Mouse (Mus musculus): ENCODE data around the gene Ppif. TPM values are rescaled to one million over a fixed set of nuclear protein-coding genes. Genes with fewer than 3 reads are reported as not detected.

The Ppif gene
- polyA plus RNA-seq, 1 experiment from 2014 or later: 38.7 TPM

GRCm38 (mm10) chr14:25708917-25709316, 15.0 kb downstream of the Ppif start:
- Histone ChIP-seq H3K4me1 (ENCODE audit: control insufficient read depth, insufficient read depth, low read length) (0 out of 2 replicates have a peak, but pooled peaks cover 4% of the 10 kb centered on the region), H3K27me3 (ENCODE audit: control insufficient read depth, insufficient read depth, low read length) (no peaks in the 10 kb centered on the region), H3K36me3 (ENCODE audit: control insufficient read depth, insufficient read depth, low read length) (no peaks in the 10 kb centered on the region), H3K4me2 (ENCODE audit: low read depth) (no peak overlapping the region), H3K9ac (ENCODE audit: low read length) (no peak overlapping the region), H3K4me3 (ENCODE audit: low read depth, low read length) (no peak overlapping the region), H3K9me3 (ENCODE audit: control insufficient read depth, low read length) (no peaks in the 10 kb centered on the region), H3K27ac (ENCODE audit: low read depth, low read length) (no peak overlapping the region)
- DNase-seq (ENCODE audit: low spot score): no peak
- WGBS: 79% methylated on average over 2 of the region's 2 CpGs
- ATAC-seq (ENCODE audit: insufficient read depth, low FRiP score, low TSS enrichment): no peak

DNA sequence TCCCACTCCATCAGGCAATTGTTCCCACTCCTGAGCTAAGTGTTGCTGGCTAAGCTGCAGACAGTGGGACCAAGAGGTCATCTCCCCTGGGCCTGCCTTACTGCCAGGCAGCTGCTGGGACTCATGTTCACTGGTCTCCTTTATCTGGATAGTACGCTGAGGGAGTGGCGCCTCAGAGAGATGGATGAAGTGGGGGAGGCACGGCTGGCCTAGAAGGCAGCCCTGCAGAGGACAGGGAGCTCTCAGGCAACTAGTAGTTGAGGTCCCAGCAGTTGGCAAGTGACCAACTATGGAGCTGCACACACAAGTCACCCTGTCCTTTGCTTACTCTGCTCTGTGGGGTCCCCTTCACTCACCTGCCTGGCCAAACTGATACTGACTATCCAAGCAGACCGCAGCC, 16.1 kb downstream of the Ppif start:
- Histone ChIP-seq H3K36me3 (ENCODE audit: control insufficient read depth, insufficient read depth, low read length) (no peaks in the 10 kb centered on the region), H3K9me3 (ENCODE audit: control insufficient read depth, low read length) (no peaks in the 10 kb centered on the region), H3K4me3 (ENCODE audit: low read depth, low read length) (no peak overlapping the region), H3K27me3 (ENCODE audit: control insufficient read depth, insufficient read depth, low read length) (no peaks in the 10 kb centered on the region), H3K4me2 (ENCODE audit: low read depth) (no peak overlapping the region), H3K4me1 (ENCODE audit: control insufficient read depth, insufficient read depth, low read length) (0 out of 2 replicates have a peak, but pooled peaks cover 4% of the 10 kb centered on the region), H3K27ac (ENCODE audit: low read depth, low read length) (no peak overlapping the region), H3K9ac (ENCODE audit: low read length) (no peak overlapping the region)
- DNase-seq (ENCODE audit: low spot score): no peak
- ATAC-seq (ENCODE audit: insufficient read depth, low FRiP score, low TSS enrichment): no peak
- 72% methylated on average over 4 of the region's 4 CpGs for WGBS

DNA sequence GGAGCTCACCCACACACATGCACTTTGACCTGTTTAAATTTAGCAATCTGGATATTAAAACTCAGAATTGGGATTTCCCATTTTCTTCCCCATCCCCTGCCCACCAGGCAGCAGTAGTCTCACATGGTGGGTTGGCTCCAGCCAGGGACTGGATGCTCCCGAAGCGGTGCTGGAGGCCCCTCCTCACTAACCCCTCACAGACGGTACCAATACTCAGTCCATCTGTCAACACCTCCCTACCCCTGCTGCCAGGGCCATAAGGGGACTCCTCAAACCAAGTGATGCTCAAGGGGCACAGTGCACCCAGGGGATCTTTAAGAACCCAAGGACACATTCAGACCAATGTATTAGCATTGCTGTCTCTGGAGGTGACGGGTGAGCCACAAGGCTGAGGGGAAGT, 16.7 kb downstream of the Ppif start:
- H3K36me3 ChIP-seq (ENCODE audit: control insufficient read depth, insufficient read depth, low read length): no peaks in the 10 kb centered on the region
- no peak overlapping the region for H3K27ac ChIP-seq (ENCODE audit: low read depth, low read length)
- no peaks in the 10 kb centered on the region for H3K27me3 ChIP-seq (ENCODE audit: control insufficient read depth, insufficient read depth, low read length)
- WGBS: 63% methylated on average over 4 of the region's 4 CpGs
- H3K4me3 ChIP-seq (ENCODE audit: low read depth, low read length): no peak overlapping the region
- H3K4me2 ChIP-seq (ENCODE audit: low read depth): no peak overlapping the region
- H3K9ac ChIP-seq (ENCODE audit: low read length): no peak overlapping the region
- H3K4me1 ChIP-seq (ENCODE audit: control insufficient read depth, insufficient read depth, low read length): 0 out of 2 replicates have a peak, but pooled peaks cover 4% of the 10 kb centered on the region
- ATAC-seq (ENCODE audit: insufficient read depth, low FRiP score, low TSS enrichment): no peak
- DNase-seq (ENCODE audit: low spot score): no peak
- no peaks in the 10 kb centered on the region for H3K9me3 ChIP-seq (ENCODE audit: control insufficient read depth, low read length)

DNA sequence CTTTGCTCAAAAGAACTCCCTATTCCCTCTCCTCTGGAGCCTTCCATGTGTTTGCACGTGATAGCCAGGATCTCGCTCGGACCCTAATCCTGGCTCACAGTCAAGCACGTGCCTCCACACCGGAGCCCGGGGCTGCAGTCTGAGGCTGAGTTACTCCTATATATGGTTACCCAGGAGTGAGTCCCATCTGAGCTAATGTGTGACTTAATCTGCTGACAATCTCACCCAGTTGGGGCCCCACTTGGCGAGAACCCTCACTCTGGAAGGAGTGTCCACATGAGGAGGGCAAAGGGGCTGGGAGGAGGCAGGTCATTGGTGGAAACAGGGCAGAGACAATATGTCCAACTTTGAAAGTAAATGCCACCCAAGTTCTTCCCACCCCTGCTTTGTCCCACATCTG, 17.2 kb downstream of the Ppif start:
- no peak overlapping the region for H3K9ac ChIP-seq (ENCODE audit: low read length)
- ATAC-seq (ENCODE audit: insufficient read depth, low FRiP score, low TSS enrichment): no peak
- H3K27me3 ChIP-seq (ENCODE audit: control insufficient read depth, insufficient read depth, low read length): no peaks in the 10 kb centered on the region
- H3K27ac ChIP-seq (ENCODE audit: low read depth, low read length): no peak overlapping the region
- no peak overlapping the region for H3K4me3 ChIP-seq (ENCODE audit: low read depth, low read length)
- H3K9me3 ChIP-seq (ENCODE audit: control insufficient read depth, low read length): no peaks in the 10 kb centered on the region
- no peaks in the 10 kb centered on the region for H3K36me3 ChIP-seq (ENCODE audit: control insufficient read depth, insufficient read depth, low read length)
- DNase-seq (ENCODE audit: low spot score): no peak
- WGBS: 84% methylated on average over 7 of the region's 7 CpGs
- H3K4me1 ChIP-seq (ENCODE audit: control insufficient read depth, insufficient read depth, low read length): 0 out of 2 replicates have a peak, but pooled peaks cover 4% of the 10 kb centered on the region
- no peak overlapping the region for H3K4me2 ChIP-seq (ENCODE audit: low read depth)

GRCm38 (mm10) chr14:25711602-25712001, 17.6 kb downstream of the Ppif start:
- H3K9me3 ChIP-seq (ENCODE audit: control insufficient read depth, low read length): no peaks in the 10 kb centered on the region
- no peak overlapping the region for H3K27ac ChIP-seq (ENCODE audit: low read depth, low read length)
- ATAC-seq (ENCODE audit: insufficient read depth, low FRiP score, low TSS enrichment): no peak
- no peak overlapping the region for H3K4me3 ChIP-seq (ENCODE audit: low read depth, low read length)
- no peak for DNase-seq (ENCODE audit: low spot score)
- H3K4me2 ChIP-seq (ENCODE audit: low read depth): no peak overlapping the region
- H3K36me3 ChIP-seq (ENCODE audit: control insufficient read depth, insufficient read depth, low read length): no peaks in the 10 kb centered on the region
- H3K27me3 ChIP-seq (ENCODE audit: control insufficient read depth, insufficient read depth, low read length): no peaks in the 10 kb centered on the region
- WGBS: 77% methylated on average over 8 of the region's 8 CpGs
- 0 out of 2 replicates have a peak, but pooled peaks cover 4% of the 10 kb centered on the region for H3K4me1 ChIP-seq (ENCODE audit: control insufficient read depth, insufficient read depth, low read length)
- H3K9ac ChIP-seq (ENCODE audit: low read length): no peak overlapping the region

- Histone ChIP-seq H3K4me1 (ENCODE audit: control insufficient read depth, insufficient read depth, low read length) (peaks cover 6% of the 10 kb centered on the region; the same call in 1 of the 2 replicates), H3K27me3 (ENCODE audit: control insufficient read depth, insufficient read depth, low read length) (no peaks in the 10 kb centered on the region), H3K9me3 (ENCODE audit: control insufficient read depth, low read length) (no peaks in the 10 kb centered on the region), H3K36me3 (ENCODE audit: control insufficient read depth, insufficient read depth, low read length) (no peaks in the 10 kb centered on the region), H3K9ac (ENCODE audit: low read length) (no peak overlapping the region), H3K27ac (ENCODE audit: low read depth, low read length) (no peak overlapping the region), H3K4me2 (ENCODE audit: low read depth) (no peak overlapping the region), H3K4me3 (ENCODE audit: low read depth, low read length) (no peak overlapping the region)
- WGBS: 20% methylated on average over 4 of the region's 4 CpGs
- no peak for ATAC-seq (ENCODE audit: insufficient read depth, low FRiP score, low TSS enrichment)
- DNase-seq (ENCODE audit: low spot score): peak; percentile 51
Observed at GRCm38 (mm10) chr14:25713443-25713842, 19.5 kb downstream of the Ppif start.

GRCm38 (mm10) chr14:25716528-25716927, 22.6 kb downstream of the Ppif start:
- Histone ChIP-seq H3K9ac (ENCODE audit: low read length) (no peak overlapping the region), H3K27me3 (ENCODE audit: control insufficient read depth, insufficient read depth, low read length) (no peaks in the 10 kb centered on the region), H3K4me3 (ENCODE audit: low read depth, low read length) (no peak overlapping the region), H3K4me2 (ENCODE audit: low read depth) (no peak overlapping the region), H3K36me3 (ENCODE audit: control insufficient read depth, insufficient read depth, low read length) (no peaks in the 10 kb centered on the region), H3K27ac (ENCODE audit: low read depth, low read length) (no peak overlapping the region), H3K9me3 (ENCODE audit: control insufficient read depth, low read length) (no peaks in the 10 kb centered on the region), H3K4me1 (ENCODE audit: control insufficient read depth, insufficient read depth, low read length) (peaks cover 4% of the 10 kb centered on the region; the same call in 1 of the 2 replicates)
- DNase-seq (ENCODE audit: low spot score): no peak
- 94% methylated on average over 1 of the region's 1 CpGs for WGBS
- no peak for ATAC-seq (ENCODE audit: insufficient read depth, low FRiP score, low TSS enrichment)

DNA sequence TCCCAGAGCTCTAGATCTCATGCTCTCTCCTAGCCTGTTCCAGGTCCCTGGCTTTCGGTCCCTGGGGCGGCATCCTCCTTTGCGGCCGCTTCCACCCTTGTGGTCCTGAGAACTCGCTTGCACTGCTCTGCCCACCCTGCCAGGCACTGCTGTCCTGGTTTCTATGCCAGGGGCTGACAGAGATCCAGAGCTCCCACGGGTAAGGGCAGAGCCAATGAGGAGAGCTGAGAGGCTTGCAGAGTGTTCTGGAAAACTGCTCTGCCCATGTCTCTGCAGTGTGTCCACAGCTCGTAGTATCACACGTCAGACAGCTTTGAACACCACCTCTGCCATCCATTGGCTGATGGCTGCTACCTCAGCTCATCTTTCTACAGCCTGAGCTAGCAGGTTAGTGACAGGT, 23.8 kb downstream of the Ppif start:
- 84% methylated on average over 8 of the region's 8 CpGs for WGBS
- no peak overlapping the region for H3K27ac ChIP-seq (ENCODE audit: low read depth, low read length)
- ATAC-seq (ENCODE audit: insufficient read depth, low FRiP score, low TSS enrichment): no peak

GRCm38 (mm10) chr14:25718471-25718870, 24.5 kb downstream of the Ppif start:
- ATAC-seq (ENCODE audit: insufficient read depth, low FRiP score, low TSS enrichment): no peak
- no peaks in the 10 kb centered on the region for H3K36me3 ChIP-seq (ENCODE audit: control insufficient read depth, insufficient read depth, low read length)
- 4% methylated on average over 2 of the region's 2 CpGs for WGBS
- H3K27me3 ChIP-seq (ENCODE audit: control insufficient read depth, insufficient read depth, low read length): no peaks in the 10 kb centered on the region
- DNase-seq (ENCODE audit: low spot score): peak; percentile 49
- H3K4me1 ChIP-seq (ENCODE audit: control insufficient read depth, insufficient read depth, low read length): peaks cover 4% of the 10 kb centered on the region; the same call in 1 of the 2 replicates
- no peak overlapping the region for H3K9ac ChIP-seq (ENCODE audit: low read length)
- H3K9me3 ChIP-seq (ENCODE audit: control insufficient read depth, low read length): no peaks in the 10 kb centered on the region
- H3K27ac ChIP-seq (ENCODE audit: low read depth, low read length): no peak overlapping the region
- no peak overlapping the region for H3K4me3 ChIP-seq (ENCODE audit: low read depth, low read length)
- no peak overlapping the region for H3K4me2 ChIP-seq (ENCODE audit: low read depth)

More for the DNA sequence above, 23.8 kb downstream of the Ppif start:
- no peak overlapping the region for H3K4me3 ChIP-seq (ENCODE audit: low read depth, low read length)
- peaks cover 4% of the 10 kb centered on the region; the same call in 1 of the 2 replicates for H3K4me1 ChIP-seq (ENCODE audit: control insufficient read depth, insufficient read depth, low read length)
- no peak for DNase-seq (ENCODE audit: low spot score)
- no peaks in the 10 kb centered on the region for H3K9me3 ChIP-seq (ENCODE audit: control insufficient read depth, low read length)
- no peaks in the 10 kb centered on the region for H3K27me3 ChIP-seq (ENCODE audit: control insufficient read depth, insufficient read depth, low read length)
- no peaks in the 10 kb centered on the region for H3K36me3 ChIP-seq (ENCODE audit: control insufficient read depth, insufficient read depth, low read length)
- no peak overlapping the region for H3K4me2 ChIP-seq (ENCODE audit: low read depth)
- H3K9ac ChIP-seq (ENCODE audit: low read length): no peak overlapping the region
